Mouse (Mus musculus) Muller cell, postnatal 12 days (primary cell): ENCODE data around the gene Gm10251.
"Not testable (repeated sequence)": the region's sequence is repeated elsewhere in the genome, so short reads cannot be mapped to it uniquely, and the experiment has no call there.

Source experiments
- DNase-seq: peaks from one replicate; pipeline ENCODE4 v3.0.0-alpha.2; 2015; ENCODE audit errors: inconsistent ontology term

The Gm10251 gene

GRCm38 (mm10) chr14:6684070-6684469, at the start of gene Gm10251:
TSS of gene Gm10251 (minus strand) at chr14:6684170.
- not testable (repeated sequence) for DNase-seq

- not testable (repeated sequence) for DNase-seq
Measured at GRCm38 (mm10) chr14:6720151-6720550, 36.2 kb upstream of the Gm10251 start, which contains the start of gene Gm8050. TSS of gene Gm8050 (minus strand) at chr14:6720251.

GRCm38 (mm10) chr14:6622318-6622717, 61.7 kb downstream of the Gm10251 start, which contains the start of gene Gm3460:
TSS of gene Gm3460 (minus strand) at chr14:6622418.
- DNase-seq: not testable (repeated sequence)

- DNase-seq: not testable (repeated sequence)
Measured at GRCm38 (mm10) chr14:6606436-6606835, 77.5 kb downstream of the Gm10251 start.

GRCm38 (mm10) chr14:6605004-6605403, 79.0 kb downstream of the Gm10251 start:
- peak; percentile 54 for DNase-seq

- DNase-seq: peak; percentile 0
Measured at GRCm38 (mm10) chr14:6604551-6604950, 79.4 kb downstream of the Gm10251 start.

- DNase-seq: not testable (repeated sequence)
Measured at GRCm38 (mm10) chr14:6590513-6590912, 93.5 kb downstream of the Gm10251 start, which contains the start of gene Gm3629. TSS of gene Gm3629 (minus strand) at chr14:6590613.
